Mouse (Mus musculus) hindlimb bud, embryonic 11.5 days (tissue): ENCODE results near the gene Tcf15.

Experiments
- DNase-seq: peaks from one replicate; pipeline ENCODE4 v3.0.0-alpha.2; 2012; ENCODE audit warnings: low read depth, low spot score; ENCODE audit errors: extremely low spot score

The Tcf15 gene

GRCm38 (mm10) chr2:152166257-152166656 is 22.9 kb downstream of the Tcf15 start:
- DNase-seq: no peak

GRCm38 (mm10) chr2:152167851-152168290 is 24.5 kb downstream of the Tcf15 start:
- DNase-seq: peak; percentile 5

- DNase-seq: no peak
These were observed 26.0 kb downstream of the Tcf15 start for GRCm38 (mm10) chr2:152169377-152169776.

- no peak for DNase-seq
These were observed 31.5 kb downstream of the Tcf15 start for GRCm38 (mm10) chr2:152174861-152175260.

GRCm38 (mm10) chr2:152176659-152177058 is 33.3 kb downstream of the Tcf15 start:
- DNase-seq: no peak

GRCm38 (mm10) chr2:152177162-152177805 is 33.9 kb downstream of the Tcf15 start:
- no peak for DNase-seq

GRCm38 (mm10) chr2:152177806-152178170 is 34.4 kb downstream of the Tcf15 start:
- no peak for DNase-seq

GRCm38 (mm10) chr2:152178345-152178744 is 35.0 kb downstream of the Tcf15 start:
- DNase-seq: no peak

GRCm38 (mm10) chr2:152179301-152179700 is 35.9 kb downstream of the Tcf15 start:
- DNase-seq: no peak

- DNase-seq: no peak
These were observed 37.0 kb downstream of the Tcf15 start for GRCm38 (mm10) chr2:152180323-152180722.

- DNase-seq: no peak
These were observed 43.8 kb downstream of the Tcf15 start for GRCm38 (mm10) chr2:152187132-152187531.

GRCm38 (mm10) chr2:152189213-152189612 is 45.9 kb downstream of the Tcf15 start:
- no peak for DNase-seq

- no peak for DNase-seq
These were observed 46.3 kb downstream of the Tcf15 start for GRCm38 (mm10) chr2:152189640-152190039.

- DNase-seq: no peak
These were observed 46.8 kb downstream of the Tcf15 start for GRCm38 (mm10) chr2:152190161-152190560.

GRCm38 (mm10) chr2:152192591-152193345 is 49.4 kb downstream of the Tcf15 start:
- DNase-seq: no peak

- no peak for DNase-seq
These were observed 50.0 kb downstream of the Tcf15 start for GRCm38 (mm10) chr2:152193346-152193710.

- no peak for DNase-seq
These were observed 51.2 kb downstream of the Tcf15 start for GRCm38 (mm10) chr2:152194586-152194985.

GRCm38 (mm10) chr2:152196896-152197295 is 53.5 kb downstream of the Tcf15 start:
- no peak for DNase-seq

GRCm38 (mm10) chr2:152197301-152197712 is 53.9 kb downstream of the Tcf15 start:
- peak; percentile 85 for DNase-seq
